Mouse (Mus musculus) midbrain, postnatal 0 days (tissue): ENCODE results near the gene Rxfp2. TPM values are rescaled to one million over a fixed set of nuclear protein-coding genes. Genes with fewer than 3 reads are reported as not detected.

Experiments used
- ATAC-seq: fragments of 200-750 bp; cut with Nextera tagmentation; 2 replicates; pipeline ENCODE4 v1.8.0; 2017; ENCODE audit warnings: moderate number of reproducible peaks, mild to moderate bottlenecking, moderate TSS enrichment, moderate library complexity; ENCODE audit not compliant: low FRiP score
- DNase-seq: peaks from one replicate; pipeline ENCODE4 v3.0.0-alpha.2; 2015; ENCODE audit warnings: low spot score
- H3K27ac ChIP-seq: fragments of 300-500 bp; sonication (generic); 2 replicates; pipeline ENCODE4 v1.5.1; 2014; ENCODE audit warnings: low read depth, mild to moderate bottlenecking, low read length, mixed read lengths
- H3K27me3 ChIP-seq: fragments of 300-500 bp; sonication (generic); 2 replicates; pipeline ENCODE4 v1.6.1; 2014; ENCODE audit warnings: low read length, control low read depth, mixed read lengths; ENCODE audit not compliant: insufficient read depth
- H3K36me3 ChIP-seq: fragments of 300-500 bp; sonication (generic); 2 replicates; pipeline ENCODE4 v1.6.1; 2014; ENCODE audit warnings: low read length, control low read depth, mixed read lengths; ENCODE audit not compliant: insufficient read depth
- H3K4me1 ChIP-seq: fragments of 300-500 bp; sonication (generic); 2 replicates; pipeline ENCODE4 v1.6.1; 2014; ENCODE audit warnings: mild to moderate bottlenecking, control low read depth, antibody characterized with exemption, low read length, mixed read lengths; ENCODE audit not compliant: insufficient read depth
- H3K4me2 ChIP-seq: fragments of 300-500 bp; sonication (generic); 2 replicates; pipeline ENCODE4 v1.6.1; 2014; ENCODE audit warnings: low read depth, mild to moderate bottlenecking, low read length, mixed read lengths; ENCODE audit not compliant: poor library complexity, severe bottlenecking
- H3K4me3 ChIP-seq: fragments of 300-500 bp; sonication (generic); 2 replicates; pipeline ENCODE4 v1.5.1; 2014; ENCODE audit warnings: low read depth, mild to moderate bottlenecking, low read length, moderate library complexity
- H3K9ac ChIP-seq: fragments of 300-500 bp; sonication (generic); replicated peaks from 2 replicates; pipeline ENCODE4 v1.6.1; 2014; ENCODE audit warnings: mild to moderate bottlenecking, low read length, moderate library complexity, mixed read lengths; ENCODE audit not compliant: poor library complexity, severe bottlenecking
- H3K9me3 ChIP-seq: fragments of 300-500 bp; sonication (generic); 2 replicates; pipeline ENCODE4 v1.6.1; 2016; ENCODE audit warnings: low read length, control low read depth
- CTCF ChIP-seq: IDR thresholded peaks from 2 replicates; pipeline ENCODE4 v1.5.1; 2016; ENCODE audit warnings: antibody characterized with exemption, mild to moderate bottlenecking
- WGBS: fragments of 180-500 bp; shearing (Covaris S2); extraction: QIAGEN DNeasy Blood & Tissue Kit; methylation state at CpG from one replicate; pipeline ENCODE4 v1.1.7; 2014; 5-methylcytosine and 5-hydroxymethylcytosine counted together
- polyA plus RNA-seq: library from polyadenylated mRNA; unstranded; fragments of >200 nt; fragmentation: Nextera tagmentation; extraction: Ambion mirVana; gene quantifications from 2 replicates; pipeline ENCODE4 v1.2.1, GENCODE M21; 2015
- total RNA-seq: library from RNA; depleted of rRNA; stranded (reverse); fragments of >200 nt; gene quantifications from 2 replicates; pipeline ENCODE4 v1.2.3, GENCODE M21; 2014; rRNA removed

Rxfp2 gene
- total and polyA plus RNA-seq, 2 experiments from 2014 or later: 0.38 to 1.6 TPM

DNA sequence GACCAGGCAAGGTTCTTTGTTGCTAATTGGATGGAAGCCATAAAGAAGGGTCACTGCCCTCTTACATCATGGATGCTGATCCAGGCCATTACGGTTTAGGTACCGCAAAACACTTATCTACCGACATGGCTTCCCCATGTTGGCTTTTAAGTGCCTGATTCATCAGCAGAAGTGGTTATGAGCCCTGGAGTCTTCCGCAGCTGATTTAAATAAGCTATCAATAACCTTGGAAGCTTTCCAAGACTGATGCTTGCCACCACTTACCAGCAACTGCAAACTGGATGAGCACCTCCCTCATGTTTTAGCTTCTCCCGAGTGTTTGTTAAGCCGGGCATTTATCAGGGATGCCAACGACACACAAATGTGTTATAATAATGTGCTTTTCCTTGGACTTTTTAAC is 112.7 kb downstream of the Rxfp2 start:
- Histone ChIP-seq H3K27ac (no peak overlapping the region), H3K4me3 (no peak overlapping the region), H3K36me3 (no peaks in the 10 kb centered on the region), H3K27me3 (no peaks in the 10 kb centered on the region), H3K9me3 (no peaks in the 10 kb centered on the region), H3K9ac (no peak overlapping the region), H3K4me1 (no peaks in the 10 kb centered on the region), H3K4me2 (no peak overlapping the region)
- ATAC-seq (no peak), DNase-seq (no peak)
- no peak for TF ChIP-seq CTCF
- 79% methylated on average over 7 of the region's 7 CpGs for WGBS

Other genes with a start within 250 kb of the Rxfp2 start
- gene Fry, start 100.0 kb downstream of the Rxfp2 start, total RNA-seq: 129 and 178 TPM in 2 replicates
- gene Fry, start 100.0 kb downstream of the Rxfp2 start, polyA plus RNA-seq: 54.3 and 62.6 TPM in 2 replicates